Mouse (Mus musculus): ENCODE results near the gene Lrrn2.
"Not testable (repeated sequence)": the region's sequence is repeated elsewhere in the genome, so short reads cannot be mapped to it uniquely, and the experiment has no call there.

The Lrrn2 gene

DNA sequence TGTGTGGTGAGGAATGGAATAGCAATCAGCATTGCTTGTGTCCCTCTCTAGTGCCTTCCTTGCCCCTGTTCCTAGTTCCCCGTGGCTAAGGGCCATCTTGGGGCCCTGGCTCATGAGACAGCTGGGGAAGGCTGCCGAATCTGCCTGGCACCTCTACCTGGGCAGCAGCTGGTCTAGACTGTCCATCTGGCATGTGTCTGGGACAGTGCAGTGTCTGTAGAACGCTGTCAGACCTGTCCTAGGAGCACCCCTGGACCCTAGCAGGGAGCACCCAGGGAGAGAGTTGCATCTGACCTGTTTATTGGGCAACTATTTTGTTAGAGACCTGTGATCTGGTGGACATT is 48.8 kb downstream of the Lrrn2 start:
- no peak for DNase-seq (ENCODE audit: extremely low read depth, low read depth)

DNA sequence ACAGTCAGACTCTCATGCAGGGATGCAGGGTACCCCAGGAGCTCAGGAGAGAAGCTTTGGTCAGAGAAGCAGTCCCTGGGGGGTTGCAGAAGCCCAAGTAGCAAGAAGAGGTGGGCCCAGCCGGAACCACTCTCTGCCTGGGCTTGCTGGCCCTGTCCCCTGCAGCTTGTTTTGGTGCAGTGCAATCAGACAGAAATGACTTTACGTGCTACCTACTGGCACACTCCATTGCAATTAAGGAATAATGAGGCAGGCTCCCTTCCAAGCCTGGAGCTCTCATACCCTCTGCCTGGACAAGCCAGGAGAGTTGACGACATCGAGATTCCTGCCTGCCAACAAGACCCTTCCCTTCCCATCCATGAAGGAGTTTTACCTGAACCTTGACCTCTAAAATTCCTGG is 50.2 kb downstream of the Lrrn2 start:
- no peak for DNase-seq (ENCODE audit: extremely low read depth, low read depth)

DNA sequence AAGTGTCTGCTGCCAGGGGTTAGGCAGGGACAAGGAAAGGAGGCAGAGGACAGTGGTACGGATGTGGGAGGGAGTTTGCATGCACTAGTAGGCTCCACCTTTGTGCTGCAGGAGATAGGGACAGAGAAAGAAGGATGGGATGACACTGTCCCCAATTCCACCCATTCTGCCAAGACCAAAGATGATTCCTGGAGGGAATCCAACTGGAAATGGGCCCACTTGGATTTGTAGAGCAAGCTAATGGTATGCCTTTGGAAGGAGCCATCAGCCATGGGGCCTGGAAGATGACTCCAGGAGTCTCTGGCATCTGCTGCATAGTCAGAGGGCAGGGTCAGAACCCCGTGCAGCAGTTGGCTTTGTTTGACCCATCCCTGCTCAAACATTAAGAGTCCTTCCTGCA is 52.3 kb downstream of the Lrrn2 start:
- DNase-seq (ENCODE audit: extremely low read depth, low read depth): no peak

DNA sequence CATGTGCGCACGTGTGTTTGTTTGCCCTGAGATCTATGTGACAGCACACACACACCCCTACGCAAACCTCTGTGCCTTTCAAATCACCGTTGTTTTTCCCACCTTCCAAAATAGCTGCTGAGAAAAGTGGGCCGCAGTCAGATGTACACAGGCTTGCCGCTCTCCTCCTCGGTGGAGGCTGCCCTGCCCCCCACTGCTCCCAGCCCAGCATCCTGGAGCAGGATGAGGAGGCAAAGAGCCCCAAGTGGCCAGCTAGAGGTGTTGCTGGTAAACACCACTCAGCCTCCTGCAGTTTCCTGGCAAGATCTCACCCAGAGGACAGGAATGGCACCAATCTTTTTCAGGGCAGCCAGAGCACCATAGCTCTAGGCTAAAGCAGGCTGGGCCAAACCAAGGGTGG is 54.8 kb downstream of the Lrrn2 start:
- no peak for DNase-seq (ENCODE audit: extremely low read depth, low read depth)

DNA sequence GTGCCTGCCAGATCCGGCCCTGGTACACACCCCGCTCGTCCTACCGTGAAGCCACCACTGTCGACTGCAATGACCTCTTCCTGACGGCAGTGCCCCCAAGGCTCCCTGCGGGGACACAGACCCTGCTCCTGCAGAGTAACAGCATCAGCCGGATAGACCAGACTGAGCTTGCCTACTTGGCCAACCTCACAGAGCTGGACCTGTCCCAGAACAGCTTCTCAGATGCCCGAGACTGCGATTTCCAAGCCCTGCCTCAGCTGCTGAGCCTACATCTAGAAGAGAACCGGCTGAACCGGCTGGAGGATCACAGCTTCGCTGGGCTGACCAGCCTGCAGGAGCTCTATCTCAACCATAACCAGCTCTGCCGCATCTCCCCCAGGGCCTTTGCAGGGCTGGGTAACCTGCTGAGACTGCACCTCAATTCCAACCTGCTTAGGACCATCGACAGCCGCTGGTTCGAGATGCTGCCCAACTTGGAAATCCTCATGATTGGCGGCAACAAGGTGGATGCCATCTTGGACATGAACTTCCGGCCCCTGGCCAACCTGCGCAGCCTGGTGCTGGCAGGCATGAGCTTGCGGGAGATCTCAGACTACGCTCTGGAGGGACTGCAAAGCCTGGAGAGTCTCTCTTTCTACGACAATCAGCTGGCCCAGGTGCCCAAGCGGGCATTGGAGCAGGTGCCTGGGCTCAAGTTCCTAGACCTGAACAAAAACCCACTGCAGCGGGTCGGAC is 57.4 kb downstream of the Lrrn2 start:
- no peak for DNase-seq (ENCODE audit: extremely low read depth, low read depth)

- no peak for DNase-seq (ENCODE audit: extremely low read depth, low read depth)
Measured at GRCm38 (mm10) chr1:132938975-132939374, 58.9 kb downstream of the Lrrn2 start.

- no peak for DNase-seq (ENCODE audit: extremely low read depth, low read depth)
Measured at GRCm38 (mm10) chr1:132945826-132946225, 65.8 kb downstream of the Lrrn2 start.

DNA sequence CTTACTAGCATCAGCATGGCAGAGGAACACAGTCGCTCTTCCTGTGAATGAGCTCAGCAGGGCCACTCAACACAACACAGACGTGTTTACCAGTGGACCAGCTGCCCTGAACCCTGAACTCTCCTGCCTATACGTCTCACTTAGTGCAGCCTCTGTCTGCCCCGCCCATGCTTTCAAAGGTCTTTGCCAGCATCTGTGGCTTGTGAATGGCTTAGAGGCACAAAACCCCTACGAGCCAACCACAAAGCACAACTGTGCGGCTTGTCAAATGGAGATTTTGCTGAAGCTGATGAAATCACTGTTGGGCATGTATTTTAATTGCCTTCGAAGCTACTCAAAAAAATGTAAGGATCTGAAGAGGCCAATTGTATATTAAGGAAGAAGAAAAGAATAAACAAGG is 67.7 kb downstream of the Lrrn2 start:
- DNase-seq (ENCODE audit: extremely low read depth, low read depth): no peak

DNA sequence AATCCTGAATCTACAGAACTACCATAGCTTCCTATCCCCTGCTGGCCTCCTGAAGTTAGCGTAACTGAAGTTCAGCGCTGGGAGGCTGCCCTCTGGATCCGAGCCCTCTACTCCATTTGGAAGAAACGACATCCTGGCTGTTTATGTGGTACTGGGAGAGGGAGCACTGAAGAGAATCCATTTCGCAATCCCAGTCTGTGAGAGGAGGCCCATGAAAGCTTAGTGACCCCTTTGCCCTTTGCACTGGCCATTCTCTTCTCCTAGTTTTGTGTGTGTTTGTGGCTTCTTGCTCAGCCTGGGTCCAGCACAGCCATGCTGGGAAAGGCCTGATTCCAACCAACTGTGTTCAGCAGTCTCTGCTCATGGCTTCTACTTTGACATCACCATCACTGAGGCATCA is 76.7 kb downstream of the Lrrn2 start:
- DNase-seq (ENCODE audit: extremely low read depth, low read depth): no peak

GRCm38 (mm10) chr1:132961751-132962150 is 81.7 kb downstream of the Lrrn2 start:
- DNase-seq (ENCODE audit: extremely low read depth, low read depth): no peak

- DNase-seq (ENCODE audit: extremely low read depth, low read depth): no peak
Measured at GRCm38 (mm10) chr1:132964106-132964505, 84.0 kb downstream of the Lrrn2 start.

GRCm38 (mm10) chr1:132964691-132965090 is 84.6 kb downstream of the Lrrn2 start:
- no peak for DNase-seq (ENCODE audit: extremely low read depth, low read depth)

- DNase-seq (ENCODE audit: extremely low read depth, low read depth): peak; percentile 6
Measured at GRCm38 (mm10) chr1:132968659-132969058, 88.6 kb downstream of the Lrrn2 start.

- DNase-seq (ENCODE audit: extremely low read depth, low read depth): no peak
Measured at GRCm38 (mm10) chr1:132977402-132977801, 97.3 kb downstream of the Lrrn2 start.

DNA sequence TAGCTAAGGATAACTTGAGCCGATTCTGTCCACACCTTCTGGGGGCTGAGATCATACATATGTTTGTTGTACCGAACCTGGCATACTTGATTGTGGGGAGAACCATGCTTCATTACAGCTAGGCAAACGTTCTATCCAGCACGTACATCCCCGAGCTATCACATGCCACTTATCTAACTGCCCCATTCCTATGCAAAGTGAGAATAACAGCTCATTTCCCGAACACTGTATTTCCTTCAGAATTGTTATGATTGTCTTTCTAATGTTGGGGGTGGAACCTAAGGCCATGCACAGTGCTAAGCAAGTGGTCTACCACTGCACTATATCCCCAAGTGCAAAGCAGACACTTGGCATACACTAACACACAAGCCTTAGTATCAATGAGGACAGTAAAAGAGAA is 101.2 kb downstream of the Lrrn2 start:
- no peak for DNase-seq (ENCODE audit: extremely low read depth, low read depth)

- peak; percentile 41 for DNase-seq (ENCODE audit: extremely low read depth, low read depth)
Measured at GRCm38 (mm10) chr1:132982728-132983127, 102.7 kb downstream of the Lrrn2 start.

DNA sequence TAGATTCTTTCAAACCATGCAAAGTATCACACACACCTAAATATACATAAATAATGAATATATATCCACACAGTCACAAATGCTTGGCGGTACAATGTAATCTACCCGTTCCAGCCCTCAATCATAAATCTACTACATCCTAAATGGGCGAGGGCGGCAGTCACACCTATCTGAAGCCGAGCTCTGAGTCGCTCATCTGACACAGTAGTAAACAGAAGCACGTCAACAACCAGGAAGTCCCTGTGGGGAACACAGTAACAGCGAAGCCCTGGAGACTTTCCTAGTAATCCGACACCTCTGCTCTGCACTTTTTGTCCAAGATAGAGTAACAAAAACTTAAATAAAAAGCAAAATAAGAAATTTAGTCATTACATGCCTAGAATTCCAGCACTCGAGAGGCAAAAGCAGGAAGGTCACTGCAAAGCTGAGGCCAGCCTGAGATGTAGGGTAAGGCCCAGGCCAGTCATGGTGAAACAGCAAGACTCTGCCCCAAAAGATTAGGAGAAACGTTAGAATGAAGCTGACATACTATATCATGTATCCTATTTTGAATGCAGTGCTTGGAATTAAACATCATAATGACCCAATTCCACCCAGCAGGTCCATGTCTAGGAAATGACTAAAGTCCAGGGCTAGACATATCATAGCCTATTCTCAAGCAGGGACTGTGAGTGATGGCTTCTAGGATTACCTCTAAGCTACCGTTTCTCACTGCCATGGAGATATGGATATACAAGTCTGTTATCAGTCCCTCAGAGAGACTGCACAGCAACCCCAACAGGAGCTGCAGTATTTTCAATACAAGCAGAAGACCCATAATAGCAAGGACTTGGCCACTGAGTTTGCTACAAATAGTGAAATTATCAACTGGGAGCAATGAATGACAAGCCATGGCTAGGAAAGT is 108.7 kb downstream of the Lrrn2 start:
- DNase-seq (ENCODE audit: extremely low read depth, low read depth): not testable (repeated sequence)
